Mouse (Mus musculus): ENCODE results near the gene Parvb. TPM values are rescaled to one million over a fixed set of nuclear protein-coding genes. Genes with fewer than 3 reads are reported as not detected.

Parvb gene
- polyA plus RNA-seq, 1 experiment from 2014 or later: 5.1 TPM

- DNase-seq (ENCODE audit: low spot score) (no peak), ATAC-seq (replicated peaks; ENCODE audit: low FRiP score, low TSS enrichment, low read depth) (no peak)
- Histone ChIP-seq H3K27me3 (replicated peaks; ENCODE audit: control insufficient read depth, insufficient read depth, low read length) (no peaks in the 10 kb centered on the region), H3K9me3 (ENCODE audit: control insufficient read depth, low read length) (no peaks in the 10 kb centered on the region), H3K36me3 (ENCODE audit: control insufficient read depth, insufficient read depth, low read length) (no peaks in the 10 kb centered on the region), H3K4me1 (replicated peaks; ENCODE audit: control insufficient read depth, insufficient read depth, low read length) (peaks cover 6% of the 10 kb centered on the region), H3K4me3 (ENCODE audit: low read depth, low read length) (no peak overlapping the region), H3K9ac (ENCODE audit: low read length) (no peak overlapping the region), H3K4me2 (ENCODE audit: low read length) (no peak overlapping the region), H3K27ac (ENCODE audit: low read depth) (no peak overlapping the region)
- WGBS: 74% methylated on average over 12 of the region's 12 CpGs
Measured at GRCm38 (mm10) chr15:84256254-84256850, 24.5 kb downstream of the Parvb start.

GRCm38 (mm10) chr15:84256864-84257263 is 25.0 kb downstream of the Parvb start:
- Histone ChIP-seq H3K27ac (ENCODE audit: low read depth) (no peak overlapping the region), H3K36me3 (ENCODE audit: control insufficient read depth, insufficient read depth, low read length) (no peaks in the 10 kb centered on the region), H3K9me3 (ENCODE audit: control insufficient read depth, low read length) (no peaks in the 10 kb centered on the region), H3K4me2 (ENCODE audit: low read length) (no peak overlapping the region), H3K4me1 (replicated peaks; ENCODE audit: control insufficient read depth, insufficient read depth, low read length) (peaks cover 6% of the 10 kb centered on the region; the same call in 1 of the 2 replicates), H3K27me3 (replicated peaks; ENCODE audit: control insufficient read depth, insufficient read depth, low read length) (no peaks in the 10 kb centered on the region), H3K4me3 (ENCODE audit: low read depth, low read length) (no peak overlapping the region), H3K9ac (ENCODE audit: low read length) (no peak overlapping the region)
- 89% methylated on average over 5 of the region's 5 CpGs for WGBS
- no peak for ATAC-seq (replicated peaks; ENCODE audit: low FRiP score, low TSS enrichment, low read depth)
- DNase-seq (ENCODE audit: low spot score): no peak

GRCm38 (mm10) chr15:84258602-84259355 is 26.9 kb downstream of the Parvb start:
- Histone ChIP-seq H3K9me3 (ENCODE audit: control insufficient read depth, low read length) (no peaks in the 10 kb centered on the region), H3K27me3 (replicated peaks; ENCODE audit: control insufficient read depth, insufficient read depth, low read length) (no peaks in the 10 kb centered on the region), H3K27ac (ENCODE audit: low read depth) (no peak overlapping the region), H3K36me3 (ENCODE audit: control insufficient read depth, insufficient read depth, low read length) (no peaks in the 10 kb centered on the region), H3K9ac (ENCODE audit: low read length) (no peak overlapping the region), H3K4me3 (ENCODE audit: low read depth, low read length) (no peak overlapping the region), H3K4me1 (replicated peaks; ENCODE audit: control insufficient read depth, insufficient read depth, low read length) (0 out of 2 replicates have a peak, but pooled peaks cover 4% of the 10 kb centered on the region), H3K4me2 (ENCODE audit: low read length) (no peak overlapping the region)
- DNase-seq (ENCODE audit: low spot score) (no peak), ATAC-seq (replicated peaks; ENCODE audit: low FRiP score, low TSS enrichment, low read depth) (no peak)
- WGBS: 79% methylated on average over 9 of the region's 9 CpGs

- WGBS: 36% methylated on average over 22 of the region's 22 CpGs
- Histone ChIP-seq H3K4me2 (ENCODE audit: low read length) (no peak overlapping the region), H3K9me3 (ENCODE audit: control insufficient read depth, low read length) (no peaks in the 10 kb centered on the region), H3K4me1 (replicated peaks; ENCODE audit: control insufficient read depth, insufficient read depth, low read length) (no peaks in the 10 kb centered on the region), H3K4me3 (ENCODE audit: low read depth, low read length) (no peak overlapping the region), H3K9ac (ENCODE audit: low read length) (no peak overlapping the region), H3K27me3 (replicated peaks; ENCODE audit: control insufficient read depth, insufficient read depth, low read length) (no peaks in the 10 kb centered on the region), H3K27ac (ENCODE audit: low read depth) (no peak overlapping the region), H3K36me3 (ENCODE audit: control insufficient read depth, insufficient read depth, low read length) (no peaks in the 10 kb centered on the region)
- ATAC-seq (replicated peaks; ENCODE audit: low FRiP score, low TSS enrichment, low read depth): no peak; the same call in 1 of the 2 replicates
- peak; percentile 86 for DNase-seq (ENCODE audit: low spot score)
Measured at GRCm38 (mm10) chr15:84260123-84260822, 28.4 kb downstream of the Parvb start.

- no peak for ATAC-seq (replicated peaks; ENCODE audit: low FRiP score, low TSS enrichment, low read depth)
- Histone ChIP-seq H3K4me2 (ENCODE audit: low read length) (no peak overlapping the region), H3K4me3 (ENCODE audit: low read depth, low read length) (no peak overlapping the region), H3K9ac (ENCODE audit: low read length) (no peak overlapping the region), H3K4me1 (replicated peaks; ENCODE audit: control insufficient read depth, insufficient read depth, low read length) (no peaks in the 10 kb centered on the region), H3K27ac (ENCODE audit: low read depth) (no peak overlapping the region), H3K27me3 (replicated peaks; ENCODE audit: control insufficient read depth, insufficient read depth, low read length) (no peaks in the 10 kb centered on the region), H3K36me3 (ENCODE audit: control insufficient read depth, insufficient read depth, low read length) (no peaks in the 10 kb centered on the region), H3K9me3 (ENCODE audit: control insufficient read depth, low read length) (no peaks in the 10 kb centered on the region)
- no peak for DNase-seq (ENCODE audit: low spot score)
- WGBS: 93% methylated on average over 6 of the region's 6 CpGs
Measured at GRCm38 (mm10) chr15:84262630-84263029, 30.8 kb downstream of the Parvb start.

- Histone ChIP-seq H3K9ac (ENCODE audit: low read length) (no peak overlapping the region), H3K4me1 (replicated peaks; ENCODE audit: control insufficient read depth, insufficient read depth, low read length) (no peaks in the 10 kb centered on the region), H3K36me3 (ENCODE audit: control insufficient read depth, insufficient read depth, low read length) (no peaks in the 10 kb centered on the region), H3K4me2 (ENCODE audit: low read length) (no peak overlapping the region), H3K27me3 (replicated peaks; ENCODE audit: control insufficient read depth, insufficient read depth, low read length) (no peaks in the 10 kb centered on the region), H3K27ac (ENCODE audit: low read depth) (no peak overlapping the region), H3K9me3 (ENCODE audit: control insufficient read depth, low read length) (no peaks in the 10 kb centered on the region), H3K4me3 (ENCODE audit: low read depth, low read length) (no peak overlapping the region)
- WGBS: 42% methylated on average over 2 of the region's 2 CpGs
- no peak for DNase-seq (ENCODE audit: low spot score)
- no peak for ATAC-seq (replicated peaks; ENCODE audit: low FRiP score, low TSS enrichment, low read depth)
Measured at GRCm38 (mm10) chr15:84263573-84263972, 31.7 kb downstream of the Parvb start.

GRCm38 (mm10) chr15:84265141-84265540 is 33.3 kb downstream of the Parvb start:
- ATAC-seq (replicated peaks; ENCODE audit: low FRiP score, low TSS enrichment, low read depth) (no peak), DNase-seq (ENCODE audit: low spot score) (no peak)

GRCm38 (mm10) chr15:84266290-84266689 is 34.4 kb downstream of the Parvb start:
- no peaks in the 10 kb centered on the region for H3K4me1 ChIP-seq (replicated peaks; ENCODE audit: control insufficient read depth, insufficient read depth, low read length)
- no peaks in the 10 kb centered on the region for H3K27me3 ChIP-seq (replicated peaks; ENCODE audit: control insufficient read depth, insufficient read depth, low read length)
- no peaks in the 10 kb centered on the region for H3K9me3 ChIP-seq (ENCODE audit: control insufficient read depth, low read length)
- DNase-seq (ENCODE audit: low spot score) (no peak), ATAC-seq (replicated peaks; ENCODE audit: low FRiP score, low TSS enrichment, low read depth) (no peak)
- 78% methylated on average over 4 of the region's 4 CpGs for WGBS
- H3K27ac ChIP-seq (ENCODE audit: low read depth): no peak overlapping the region
- no peak overlapping the region for H3K9ac ChIP-seq (ENCODE audit: low read length)
- no peaks in the 10 kb centered on the region for H3K36me3 ChIP-seq (ENCODE audit: control insufficient read depth, insufficient read depth, low read length)
- H3K4me3 ChIP-seq (ENCODE audit: low read depth, low read length): no peak overlapping the region
- H3K4me2 ChIP-seq (ENCODE audit: low read length): no peak overlapping the region

More at GRCm38 (mm10) chr15:84265141-84265540, 33.3 kb downstream of the Parvb start:
- Histone ChIP-seq H3K27ac (ENCODE audit: low read depth) (no peak overlapping the region), H3K27me3 (replicated peaks; ENCODE audit: control insufficient read depth, insufficient read depth, low read length) (no peaks in the 10 kb centered on the region), H3K4me2 (ENCODE audit: low read length) (no peak overlapping the region), H3K9ac (ENCODE audit: low read length) (no peak overlapping the region), H3K4me3 (ENCODE audit: low read depth, low read length) (no peak overlapping the region), H3K4me1 (replicated peaks; ENCODE audit: control insufficient read depth, insufficient read depth, low read length) (no peaks in the 10 kb centered on the region), H3K9me3 (ENCODE audit: control insufficient read depth, low read length) (no peaks in the 10 kb centered on the region), H3K36me3 (ENCODE audit: control insufficient read depth, insufficient read depth, low read length) (no peaks in the 10 kb centered on the region)
- 70% methylated on average over 11 of the region's 11 CpGs for WGBS
